Mouse (Mus musculus) embryonic fibroblast, embryonic 13.5 days (primary cell): ENCODE data around the gene Rev1.

Experiments
- CTCF ChIP-seq: IDR thresholded peaks from 2 replicates; pipeline ENCODE4 v1.5.1; 2011; ENCODE audit warnings: mild to moderate bottlenecking, control low read depth, low read length, moderate library complexity, borderline replicate concordance; ENCODE audit not compliant: insufficient read depth
- POLR2A ChIP-seq: IDR thresholded peaks from 2 replicates; pipeline ENCODE4 v1.6.1; 2011; ENCODE audit warnings: low read depth, mild to moderate bottlenecking, control low read depth, low read length, moderate library complexity

GRCm38 (mm10) chr1:38058417-38058816 is 71.2 kb downstream of the Rev1 start:
- TF ChIP-seq CTCF (no peak), POLR2A (no peak)
